Mouse (Mus musculus) regulatory T cell (primary cell): ENCODE data around the gene Baiap2l1.
"Not testable (repeated sequence)": the region's sequence is repeated elsewhere in the genome, so short reads cannot be mapped to it uniquely, and the experiment has no call there.

Source experiments
- in situ Hi-C: fragments of 300-600 bp; cut with MboI, MseI; formaldehyde crosslinking; loops from one replicate; pipeline ENCODE4 v1.15.1; 2025; ENCODE audit warnings: high pct_unique_total_duplicates

Baiap2l1 gene

GRCm38 (mm10) chr5:144351185-144351584 lies 6.7 kb downstream of the Baiap2l1 start:
- in situ Hi-C loops = no loop called here

- in situ Hi-C loops = no loop called here
These were observed 13.3 kb downstream of the Baiap2l1 start for GRCm38 (mm10) chr5:144344592-144344991.

GRCm38 (mm10) chr5:144341085-144341484 lies 16.8 kb downstream of the Baiap2l1 start:
- in situ Hi-C loops = no loop called here

- in situ Hi-C loops = no loop called here
These were observed 19.1 kb downstream of the Baiap2l1 start for GRCm38 (mm10) chr5:144338787-144339186.

- in situ Hi-C loops = not testable (repeated sequence)
These were observed 22.6 kb downstream of the Baiap2l1 start for GRCm38 (mm10) chr5:144335357-144335756.

- in situ Hi-C loops = no loop called here
These were observed 23.9 kb downstream of the Baiap2l1 start for GRCm38 (mm10) chr5:144334010-144334409.

GRCm38 (mm10) chr5:144322717-144323116 lies 35.2 kb downstream of the Baiap2l1 start:
- in situ Hi-C loops = no loop called here

- in situ Hi-C loops = no loop called here
These were observed 36.2 kb downstream of the Baiap2l1 start for GRCm38 (mm10) chr5:144321681-144322080.

- in situ Hi-C loops = no loop called here
These were observed 39.6 kb downstream of the Baiap2l1 start for GRCm38 (mm10) chr5:144318286-144318685.

GRCm38 (mm10) chr5:144317426-144317825 lies 40.5 kb downstream of the Baiap2l1 start:
- in situ Hi-C loops = no loop called here

GRCm38 (mm10) chr5:144316442-144316841 lies 41.5 kb downstream of the Baiap2l1 start:
- in situ Hi-C loops = no loop called here

GRCm38 (mm10) chr5:144314731-144315494 lies 43.0 kb downstream of the Baiap2l1 start:
- in situ Hi-C loops = no loop called here

GRCm38 (mm10) chr5:144313335-144313734 lies 44.6 kb downstream of the Baiap2l1 start:
- in situ Hi-C loops = no loop called here

GRCm38 (mm10) chr5:144312183-144312582 lies 45.7 kb downstream of the Baiap2l1 start:
- in situ Hi-C loops = no loop called here

- in situ Hi-C loops = no loop called here
These were observed 49.0 kb downstream of the Baiap2l1 start for GRCm38 (mm10) chr5:144308929-144309328.

GRCm38 (mm10) chr5:144303071-144303470 lies 54.8 kb downstream of the Baiap2l1 start:
- in situ Hi-C loops = no loop called here

GRCm38 (mm10) chr5:144296090-144296604 lies 61.8 kb downstream of the Baiap2l1 start:
- in situ Hi-C loops = no loop called here

GRCm38 (mm10) chr5:144295357-144295756 lies 62.6 kb downstream of the Baiap2l1 start:
- in situ Hi-C loops = no loop called here

- in situ Hi-C loops = no loop called here
These were observed 63.0 kb downstream of the Baiap2l1 start for GRCm38 (mm10) chr5:144294908-144295307.

GRCm38 (mm10) chr5:144289769-144290440 lies 68.0 kb downstream of the Baiap2l1 start:
- in situ Hi-C loops = no loop called here

GRCm38 (mm10) chr5:144288391-144288790 lies 69.5 kb downstream of the Baiap2l1 start:
- in situ Hi-C loops = no loop called here

GRCm38 (mm10) chr5:144287267-144287820 lies 70.6 kb downstream of the Baiap2l1 start:
- in situ Hi-C loops = no loop called here
